Mouse (Mus musculus) midbrain, postnatal 0 days (tissue): Measurements from ENCODE around the gene Fasn. TPM values are rescaled to one million over a fixed set of nuclear protein-coding genes. Genes with fewer than 3 reads are reported as not detected.

Experiments used
- ATAC-seq: fragments of 200-750 bp; cut with Nextera tagmentation; 2 replicates; pipeline ENCODE4 v1.8.0; 2017; ENCODE audit warnings: moderate number of reproducible peaks, mild to moderate bottlenecking, moderate TSS enrichment, moderate library complexity; ENCODE audit not compliant: low FRiP score
- DNase-seq: peaks from one replicate; pipeline ENCODE4 v3.0.0-alpha.2; 2015; ENCODE audit warnings: low spot score
- H3K27ac ChIP-seq: fragments of 300-500 bp; sonication (generic); 2 replicates; pipeline ENCODE4 v1.5.1; 2014; ENCODE audit warnings: low read depth, mild to moderate bottlenecking, low read length, mixed read lengths
- H3K27me3 ChIP-seq: fragments of 300-500 bp; sonication (generic); 2 replicates; pipeline ENCODE4 v1.6.1; 2014; ENCODE audit warnings: low read length, control low read depth, mixed read lengths; ENCODE audit not compliant: insufficient read depth
- H3K36me3 ChIP-seq: fragments of 300-500 bp; sonication (generic); 2 replicates; pipeline ENCODE4 v1.6.1; 2014; ENCODE audit warnings: low read length, control low read depth, mixed read lengths; ENCODE audit not compliant: insufficient read depth
- H3K4me1 ChIP-seq: fragments of 300-500 bp; sonication (generic); 2 replicates; pipeline ENCODE4 v1.6.1; 2014; ENCODE audit warnings: mild to moderate bottlenecking, control low read depth, antibody characterized with exemption, low read length, mixed read lengths; ENCODE audit not compliant: insufficient read depth
- H3K4me2 ChIP-seq: fragments of 300-500 bp; sonication (generic); 2 replicates; pipeline ENCODE4 v1.6.1; 2014; ENCODE audit warnings: low read depth, mild to moderate bottlenecking, low read length, mixed read lengths; ENCODE audit not compliant: poor library complexity, severe bottlenecking
- H3K4me3 ChIP-seq: fragments of 300-500 bp; sonication (generic); 2 replicates; pipeline ENCODE4 v1.5.1; 2014; ENCODE audit warnings: low read depth, mild to moderate bottlenecking, low read length, moderate library complexity
- H3K9ac ChIP-seq: fragments of 300-500 bp; sonication (generic); replicated peaks from 2 replicates; pipeline ENCODE4 v1.6.1; 2014; ENCODE audit warnings: mild to moderate bottlenecking, low read length, moderate library complexity, mixed read lengths; ENCODE audit not compliant: poor library complexity, severe bottlenecking
- H3K9me3 ChIP-seq: fragments of 300-500 bp; sonication (generic); 2 replicates; pipeline ENCODE4 v1.6.1; 2016; ENCODE audit warnings: low read length, control low read depth
- CTCF ChIP-seq: IDR thresholded peaks from 2 replicates; pipeline ENCODE4 v1.5.1; 2016; ENCODE audit warnings: antibody characterized with exemption, mild to moderate bottlenecking
- WGBS: fragments of 180-500 bp; shearing (Covaris S2); extraction: QIAGEN DNeasy Blood & Tissue Kit; methylation state at CpG from one replicate; pipeline ENCODE4 v1.1.7; 2014; 5-methylcytosine and 5-hydroxymethylcytosine counted together
- polyA plus RNA-seq: library from polyadenylated mRNA; unstranded; fragments of >200 nt; fragmentation: Nextera tagmentation; extraction: Ambion mirVana; gene quantifications from 2 replicates; pipeline ENCODE4 v1.2.1, GENCODE M21; 2015
- total RNA-seq: library from RNA; depleted of rRNA; stranded (reverse); fragments of >200 nt; gene quantifications from 2 replicates; pipeline ENCODE4 v1.2.3, GENCODE M21; 2014

The Fasn gene
- total and polyA plus RNA-seq, 2 experiments from 2014 or later: 76.0 to 488 TPM

- Histone ChIP-seq H3K4me3 (no peak overlapping the region), H3K9me3 (no peaks in the 10 kb centered on the region), H3K27ac (no peak overlapping the region), H3K36me3 (peaks cover 54% of the 10 kb centered on the region), H3K27me3 (no peaks in the 10 kb centered on the region), H3K4me2 (no peak overlapping the region), H3K4me1 (no peaks in the 10 kb centered on the region), H3K9ac (no peak overlapping the region)
- DNase-seq (no peak), ATAC-seq (no peak)
- WGBS: 93% methylated on average over 7 of the region's 7 CpGs
- no peak for TF ChIP-seq CTCF
Measured at GRCm38 (mm10) chr11:120805375-120806298, 18.7 kb downstream of the Fasn start.

GRCm38 (mm10) chr11:120804769-120805168 is 19.6 kb downstream of the Fasn start:
- no peak for TF ChIP-seq CTCF
- H3K9ac ChIP-seq: no peak overlapping the region
- no peak overlapping the region for H3K27ac ChIP-seq
- H3K9me3 ChIP-seq: no peaks in the 10 kb centered on the region
- no peaks in the 10 kb centered on the region for H3K27me3 ChIP-seq
- H3K4me3 ChIP-seq: no peak overlapping the region
- no peaks in the 10 kb centered on the region for H3K4me1 ChIP-seq
- 72% methylated on average over 4 of the region's 4 CpGs for WGBS
- H3K4me2 ChIP-seq: no peak overlapping the region
- DNase-seq (no peak), ATAC-seq (no peak)
- H3K36me3 ChIP-seq: peaks cover 46% of the 10 kb centered on the region

- Histone ChIP-seq H3K4me3 (no peak overlapping the region), H3K27me3 (no peaks in the 10 kb centered on the region), H3K9ac (no peak overlapping the region), H3K9me3 (no peaks in the 10 kb centered on the region), H3K27ac (no peak overlapping the region), H3K36me3 (peaks cover 41% of the 10 kb centered on the region), H3K4me2 (no peak overlapping the region), H3K4me1 (no peaks in the 10 kb centered on the region)
- TF ChIP-seq CTCF: no peak
- 79% methylated on average over 7 of the region's 7 CpGs for WGBS
- ATAC-seq: no peak
- DNase-seq: no peak
Measured at GRCm38 (mm10) chr11:120804274-120804673, 20.1 kb downstream of the Fasn start.

GRCm38 (mm10) chr11:120800061-120800904 is 24.1 kb downstream of the Fasn start:
- no peaks in the 10 kb centered on the region for H3K9me3 ChIP-seq
- no peak overlapping the region for H3K4me3 ChIP-seq
- peak overlapping the region; percentile 1; the same call in 1 of the 2 replicates for H3K27ac ChIP-seq
- H3K36me3 ChIP-seq: peaks cover 2% of the 10 kb centered on the region; the same call in 1 of the 2 replicates
- TF ChIP-seq CTCF: peak; percentile 92
- no peak overlapping the region for H3K9ac ChIP-seq
- 0 out of 2 replicates have a peak, but pooled peaks have one; percentile 46 for ATAC-seq
- no peaks in the 10 kb centered on the region for H3K27me3 ChIP-seq
- H3K4me2 ChIP-seq: no peak overlapping the region
- 13% methylated on average over 10 of the region's 10 CpGs for WGBS
- DNase-seq: peak; percentile 90
- peaks cover 4% of the 10 kb centered on the region for H3K4me1 ChIP-seq

GRCm38 (mm10) chr11:120799316-120799890 is 24.9 kb downstream of the Fasn start:
- Histone ChIP-seq H3K4me3 (no peak overlapping the region), H3K27ac (no peak overlapping the region), H3K9me3 (no peaks in the 10 kb centered on the region), H3K27me3 (no peaks in the 10 kb centered on the region), H3K36me3 (peaks cover under 1% of the 10 kb centered on the region; the same call in 1 of the 2 replicates), H3K4me2 (no peak overlapping the region), H3K4me1 (peaks cover 7% of the 10 kb centered on the region), H3K9ac (no peak overlapping the region)
- 83% methylated on average over 6 of the region's 6 CpGs for WGBS
- no peak for DNase-seq
- TF ChIP-seq CTCF: no peak
- ATAC-seq: no peak
